Mouse (Mus musculus): ENCODE results near the gene Sap30bp.

The Sap30bp gene

GRCm38 (mm10) chr11:116004186-116004823, 71.2 kb downstream of the Sap30bp start:
- no peak for DNase-seq

DNA sequence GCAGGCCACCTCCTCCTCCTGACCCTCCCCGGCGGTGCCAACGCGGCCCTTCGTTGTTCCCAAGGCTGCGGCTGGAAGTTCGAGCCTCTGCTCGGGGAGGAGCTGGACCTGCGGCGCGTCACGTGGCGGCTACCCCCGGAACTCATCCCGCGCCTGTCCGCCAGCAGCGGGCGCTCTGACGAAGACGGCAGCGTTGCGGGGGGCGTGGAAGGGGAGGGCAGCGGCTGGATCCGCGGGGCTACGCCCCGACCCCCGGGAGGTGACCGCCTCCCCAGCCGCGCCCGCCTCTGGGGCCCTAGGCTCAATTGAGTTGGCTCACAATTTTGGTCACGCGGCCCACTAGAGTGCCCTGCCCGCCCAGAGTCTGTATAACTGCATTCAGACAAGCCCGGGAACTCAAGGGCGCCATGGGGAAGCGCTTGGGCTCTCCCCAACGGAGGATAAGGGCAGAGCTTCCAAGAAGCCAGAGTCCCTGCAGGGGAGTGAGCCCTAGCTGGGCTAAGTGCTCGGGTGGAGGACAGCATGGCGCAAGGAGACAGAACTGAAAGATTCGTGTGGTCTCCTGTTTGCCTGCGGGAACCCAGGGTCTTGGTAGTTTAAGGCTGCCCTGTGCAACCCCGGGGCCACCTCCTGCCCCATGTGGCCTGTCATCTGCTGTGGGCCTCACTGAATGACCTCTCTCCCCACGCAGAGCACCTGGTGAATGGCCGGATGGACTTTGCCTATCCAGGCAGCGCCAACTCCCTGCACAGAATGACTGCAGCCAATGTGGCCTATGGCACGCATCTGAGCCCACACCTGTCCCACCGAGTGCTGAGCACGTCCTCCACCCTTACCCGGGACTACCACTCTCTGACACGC, 72.0 kb downstream of the Sap30bp start:
- peak; percentile 99 for DNase-seq

GRCm38 (mm10) chr11:116005701-116006419, 72.8 kb downstream of the Sap30bp start:
- DNase-seq, result peak; percentile 95

GRCm38 (mm10) chr11:116007095-116007850, 74.2 kb downstream of the Sap30bp start:
- peak; percentile 93 for DNase-seq

GRCm38 (mm10) chr11:116008411-116008810, 75.3 kb downstream of the Sap30bp start:
- DNase-seq, result no peak

DNA sequence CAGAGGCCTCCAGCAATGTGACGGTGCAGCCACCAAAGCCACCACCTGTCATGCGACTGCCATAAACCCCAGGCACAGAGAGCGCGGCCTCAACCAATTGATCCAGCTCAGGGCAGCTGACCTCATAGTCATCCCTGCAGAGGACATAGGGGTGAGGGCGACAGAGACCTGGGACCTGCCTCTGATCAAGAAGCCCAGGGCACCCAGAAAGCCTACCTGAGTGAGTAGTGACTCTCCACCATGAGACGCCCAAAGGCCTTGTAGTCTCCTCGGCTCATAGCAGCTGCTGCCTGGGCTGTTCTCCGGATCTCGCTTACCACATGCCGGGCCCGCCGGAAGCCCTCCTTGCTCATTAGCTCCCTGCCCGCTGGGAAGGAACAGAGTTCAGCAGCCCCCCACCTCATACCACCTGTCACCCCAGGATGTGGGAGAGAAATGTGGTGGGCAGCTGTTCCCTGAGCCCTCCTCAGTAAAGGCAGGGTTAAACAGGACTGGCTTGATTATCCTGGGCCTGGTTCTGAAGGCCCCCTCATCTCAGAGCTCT, 75.8 kb downstream of the Sap30bp start:
- peak; percentile 88 for DNase-seq

GRCm38 (mm10) chr11:116009661-116010060, 76.6 kb downstream of the Sap30bp start:
- DNase-seq, result peak; percentile 88

DNA sequence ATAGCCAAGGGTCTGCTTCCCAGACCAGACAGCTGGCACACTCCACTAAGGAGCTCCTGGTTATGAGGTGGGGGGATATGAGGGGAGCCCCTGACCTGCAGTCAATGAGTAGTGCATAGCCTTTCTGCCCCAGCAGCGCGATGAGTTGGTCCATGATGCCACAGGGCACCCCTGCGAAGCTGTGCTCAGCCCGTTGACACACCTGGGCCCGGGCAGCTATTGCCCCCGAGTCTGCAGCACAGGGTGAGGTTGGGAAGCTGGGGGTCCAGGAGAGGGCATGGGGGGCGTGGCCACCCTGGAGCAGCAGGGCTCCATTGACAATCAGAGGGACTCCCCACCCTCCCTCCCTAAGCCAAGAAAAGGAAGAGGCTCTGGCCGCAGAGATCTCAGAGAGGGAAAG, 77.1 kb downstream of the Sap30bp start:
- DNase-seq, result no peak

DNA sequence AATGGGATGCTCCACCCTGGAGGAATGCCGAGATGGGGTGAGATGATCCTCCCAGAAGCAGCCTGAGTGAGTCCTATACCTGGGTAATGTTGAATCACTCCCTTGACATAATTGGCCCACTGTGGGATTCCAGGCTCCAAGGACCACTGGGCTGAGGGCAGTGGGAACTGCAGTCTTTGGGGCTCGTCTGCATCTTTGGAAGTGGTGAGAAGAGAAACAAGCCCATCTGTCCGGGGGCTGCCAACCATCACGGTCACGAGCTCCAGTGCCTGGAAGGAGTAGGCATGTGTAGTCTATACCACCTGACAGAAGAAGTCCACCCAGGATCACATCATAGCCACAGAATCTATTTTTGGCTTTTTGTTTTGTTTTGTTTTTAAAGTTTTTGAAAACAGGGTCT, 77.9 kb downstream of the Sap30bp start:
- DNase-seq, result peak; percentile 90

- peak; percentile 88 for DNase-seq
Measured at GRCm38 (mm10) chr11:116011529-116012261, 78.6 kb downstream of the Sap30bp start.

DNA sequence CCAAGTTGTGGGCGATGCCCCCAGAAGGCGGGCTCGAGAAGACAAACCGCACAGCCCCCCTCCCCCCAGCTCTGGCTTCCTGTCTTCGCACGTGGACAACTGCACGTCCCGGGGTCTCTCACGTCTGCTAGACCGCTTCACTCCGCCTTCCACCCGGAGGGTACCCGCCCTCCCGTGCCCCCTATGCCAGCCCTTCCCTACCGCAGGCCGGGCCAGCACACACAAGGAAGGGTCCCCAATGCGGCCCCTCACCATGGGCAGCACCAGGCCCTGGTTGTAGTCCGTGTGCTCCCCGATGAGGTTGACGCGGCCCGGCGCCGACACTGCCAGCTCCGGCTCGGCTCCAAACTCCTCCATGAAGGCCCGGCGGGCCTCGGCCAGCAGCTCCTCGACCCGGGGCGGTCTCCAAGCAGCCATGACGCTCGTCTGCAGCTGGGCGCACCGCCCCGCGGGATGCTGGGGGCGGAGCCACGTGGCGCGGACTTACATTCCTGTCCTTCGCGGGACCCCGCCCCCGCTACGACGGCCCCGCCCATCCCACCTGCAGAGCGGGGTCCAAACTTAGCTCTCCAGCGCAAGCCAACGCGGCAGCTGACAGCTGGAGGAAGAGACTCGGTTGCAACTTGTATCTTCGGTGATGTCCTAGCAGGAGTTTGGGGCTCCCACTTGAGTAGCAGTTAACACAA, 79.3 kb downstream of the Sap30bp start, which contains the start of gene Galk1:
Galk1 (minus strand) TSS at position 458 of the 686 bp plus-strand sequence.
- peak; percentile 99 for DNase-seq

DNA sequence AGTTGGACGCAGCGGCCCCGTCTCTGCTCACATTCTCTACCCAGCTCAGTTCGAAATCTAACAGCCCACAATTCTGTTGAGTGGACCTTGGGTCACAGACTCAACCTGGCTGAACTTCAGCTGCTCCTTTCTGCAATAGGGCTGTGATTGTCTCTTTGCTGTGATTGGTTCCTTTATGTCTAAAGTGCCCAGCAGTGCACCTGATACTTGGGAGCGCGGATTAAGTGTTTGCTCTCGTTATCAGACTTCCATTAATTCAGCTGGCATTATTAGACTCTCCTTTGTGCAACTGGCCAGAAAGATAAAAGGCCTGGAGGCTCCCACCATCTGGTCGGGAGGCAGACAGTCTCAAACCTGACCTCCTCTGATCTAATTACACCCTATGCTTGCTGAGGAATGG, 81.7 kb downstream of the Sap30bp start:
- DNase-seq, result no peak

Measured in heart, adult 11 months (tissue).